Mouse (Mus musculus): ENCODE results near the gene Kdf1. TPM values are rescaled to one million over a fixed set of nuclear protein-coding genes. Genes with fewer than 3 reads are reported as not detected.
"Not testable (repeated sequence)": the region's sequence is repeated elsewhere in the genome, so short reads cannot be mapped to it uniquely, and the experiment has no call there.

Kdf1 gene
- total RNA-seq, 2 experiments from 2014 or later = 0.37 TPM; not detected in 1

- no peak for DNase-seq (ENCODE audit: low spot score in 2 of 2)
Observed at GRCm38 (mm10) chr4:133496738-133497445, 21.9 kb upstream of the Kdf1 start.

DNA sequence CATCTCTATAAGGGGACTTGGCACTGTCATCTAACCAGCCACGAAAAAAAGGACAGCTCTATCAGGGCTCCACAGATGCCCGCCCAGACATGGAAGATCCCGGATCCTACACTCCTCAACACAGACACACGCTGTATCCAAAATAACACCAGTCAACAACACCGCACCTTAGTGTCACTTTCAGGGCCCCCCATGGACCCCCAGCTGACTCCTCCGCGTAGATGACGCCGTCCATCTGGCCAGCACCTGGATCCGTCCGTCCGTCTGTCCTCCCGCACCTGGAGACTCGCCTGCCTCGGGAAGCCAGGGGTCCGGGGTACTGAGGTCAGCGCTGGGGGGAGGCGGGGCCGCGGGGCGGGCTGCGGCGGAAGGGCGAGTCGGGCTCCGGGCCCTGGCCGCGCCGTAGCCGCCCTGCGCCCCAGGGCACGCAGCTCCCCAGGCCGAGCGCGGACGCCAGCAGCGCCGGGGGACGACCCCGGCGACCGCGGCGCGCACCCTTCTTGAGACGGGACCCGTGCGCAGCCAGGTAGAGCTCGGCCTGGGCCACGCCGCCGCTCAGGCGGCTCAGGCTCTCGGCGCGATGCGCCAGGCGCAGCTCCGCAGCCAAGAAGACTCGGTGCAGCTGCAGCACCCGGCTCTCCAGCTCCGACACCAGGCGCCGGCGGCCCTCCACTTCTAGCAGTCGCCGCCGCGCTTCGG is 21.2 kb upstream of the Kdf1 start:
- DNase-seq (ENCODE audit: low spot score in 2 of 2) = no peak

DNA sequence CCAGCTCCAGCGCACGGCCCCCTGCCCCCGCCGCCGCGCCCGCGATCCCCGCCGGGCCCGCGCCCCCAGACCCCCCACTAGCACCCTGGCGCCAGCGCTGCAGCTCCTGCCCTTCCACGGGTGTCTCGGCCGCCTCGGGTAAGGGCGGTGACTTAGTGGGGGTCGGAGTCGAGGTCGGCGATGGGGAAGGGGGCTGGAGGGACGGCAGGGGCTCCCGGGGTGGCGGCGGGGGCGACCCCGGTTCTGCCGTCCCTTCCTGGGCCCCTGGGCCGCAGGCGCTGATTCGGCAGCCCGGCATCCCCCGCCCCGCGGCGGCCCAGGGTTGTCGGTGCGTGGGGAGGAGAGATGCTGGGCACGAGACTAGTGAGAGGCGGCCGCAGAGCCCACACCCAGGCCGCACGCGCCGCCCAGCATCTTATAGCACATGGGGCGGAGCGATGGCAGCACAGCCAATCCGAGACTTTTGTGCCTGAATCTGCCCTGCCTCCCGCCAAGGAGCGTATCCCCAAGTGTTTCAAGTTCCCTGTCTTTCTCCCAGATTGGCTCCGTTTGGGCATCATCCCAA is 20.5 kb upstream of the Kdf1 start, which contains the start of gene Trnp1:
Gene Trnp1 (minus strand): TSS at position 391 of the 565 bp plus-strand sequence.
- peak; percentile 85 to 88 for DNase-seq (ENCODE audit: low spot score in 2 of 2)

DNA sequence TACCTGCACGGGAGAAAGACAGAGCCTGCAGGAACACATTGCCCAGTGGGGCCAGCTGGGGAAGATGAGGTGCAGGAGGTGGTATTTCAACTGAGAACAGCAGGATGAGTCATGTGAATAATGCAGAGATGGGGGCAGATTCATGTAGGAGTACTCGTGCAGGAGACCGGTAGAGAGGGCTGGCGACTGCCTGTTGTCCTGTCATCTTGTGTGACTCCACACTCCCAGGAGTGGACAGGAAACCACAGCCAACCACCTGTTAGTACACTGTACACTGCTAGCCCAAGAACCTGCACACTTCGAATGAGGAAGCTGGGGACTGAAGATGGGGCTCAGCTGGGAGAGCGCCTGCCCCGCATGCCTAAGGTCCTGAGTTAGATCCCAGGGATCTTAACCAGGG is 17.2 kb upstream of the Kdf1 start:
- no peak for DNase-seq (ENCODE audit: low spot score in 2 of 2)

DNA sequence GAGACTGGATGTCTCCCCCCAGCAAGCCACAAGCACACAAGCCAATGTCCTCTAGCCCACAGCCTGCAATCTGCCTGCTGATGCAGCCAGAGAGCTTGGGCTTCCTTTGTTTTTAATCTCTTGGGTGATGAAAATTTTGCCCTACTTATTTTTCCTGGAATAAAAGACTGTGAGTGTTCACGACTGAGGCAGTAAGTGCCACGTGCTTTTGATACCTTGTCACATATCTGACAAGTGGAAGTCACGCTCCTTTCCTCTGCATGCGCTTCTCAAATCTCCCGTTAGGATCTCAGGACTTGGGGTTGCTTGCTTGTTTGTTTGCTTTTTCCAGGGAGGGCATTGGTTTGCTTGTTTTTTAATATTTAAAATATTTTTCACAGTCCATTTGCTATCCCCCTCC is 14.5 kb upstream of the Kdf1 start:
- no peak for DNase-seq (ENCODE audit: low spot score in 2 of 2)

- DNase-seq (ENCODE audit: low spot score in 2 of 2) = no peak
Observed at GRCm38 (mm10) chr4:133504755-133505485, 13.8 kb upstream of the Kdf1 start.

DNA sequence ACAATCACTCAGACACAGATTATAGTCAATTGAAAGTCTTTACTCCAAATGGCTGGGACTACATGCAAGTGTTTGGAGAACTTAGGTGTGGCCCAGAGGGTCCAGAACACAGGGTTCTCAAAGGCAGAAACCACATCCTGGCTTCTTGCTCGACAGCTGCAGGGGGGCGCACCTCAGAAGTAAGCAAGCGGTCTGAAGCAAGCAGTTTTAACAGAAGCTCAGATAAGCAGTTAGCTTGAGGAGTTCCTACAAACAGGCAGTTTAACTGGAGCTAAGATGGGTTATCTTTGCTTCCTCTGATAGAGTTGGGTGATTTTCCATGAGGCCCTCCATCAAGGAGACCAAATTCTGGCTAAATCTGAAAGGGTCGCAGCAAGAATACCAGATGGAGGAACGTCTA is 12.2 kb upstream of the Kdf1 start:
- no peak for DNase-seq (ENCODE audit: low spot score in 2 of 2)

DNA sequence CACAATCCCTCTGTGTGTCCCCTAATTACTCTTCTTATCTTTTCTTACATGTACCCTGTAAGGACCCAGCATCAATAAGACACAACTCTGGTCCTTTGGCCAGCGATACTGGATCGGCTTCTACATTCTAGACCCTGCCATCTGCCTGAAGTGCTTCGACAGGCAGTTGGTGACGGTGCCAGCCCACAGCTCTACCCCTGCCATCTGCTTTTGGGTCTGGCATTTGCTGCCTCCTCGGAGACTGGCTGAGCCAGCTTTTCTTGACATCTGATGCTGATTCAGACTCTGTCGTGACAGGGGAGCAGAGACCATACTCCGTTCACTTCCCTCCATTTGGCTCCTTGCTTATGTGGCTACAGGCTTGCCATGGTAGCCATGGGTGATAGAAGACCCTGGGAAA is 9.8 kb upstream of the Kdf1 start:
- DNase-seq (ENCODE audit: low spot score in 2 of 2) = peak; percentile 80 to 86

GRCm38 (mm10) chr4:133511050-133511449 is 7.7 kb upstream of the Kdf1 start:
- no peak for DNase-seq (ENCODE audit: low spot score in 2 of 2)

GRCm38 (mm10) chr4:133512511-133512910 is 6.3 kb upstream of the Kdf1 start:
- not testable (repeated sequence) for DNase-seq (ENCODE audit: low spot score in 2 of 2)

DNA sequence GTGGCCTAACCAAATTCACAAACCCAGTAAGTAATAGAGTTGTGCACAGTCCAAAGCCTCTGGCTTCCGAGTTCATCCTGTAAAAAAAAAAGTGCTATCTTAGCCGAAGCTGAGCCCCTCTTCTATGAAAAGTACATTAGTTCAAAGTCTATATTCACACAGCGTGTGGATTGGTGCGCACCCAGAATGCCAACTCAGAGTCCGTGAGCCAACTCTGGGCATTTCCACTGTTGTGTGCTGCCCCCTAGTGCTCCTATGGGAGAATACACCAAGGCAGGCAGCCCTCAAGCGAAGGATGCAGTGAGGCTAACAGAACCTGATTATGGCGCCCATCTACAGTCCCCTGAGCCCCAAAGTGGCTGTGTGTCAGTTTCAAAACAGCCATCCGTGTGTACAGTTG is 5.8 kb upstream of the Kdf1 start:
- DNase-seq (ENCODE audit: low spot score in 2 of 2) = peak; percentile 64 to 89

DNA sequence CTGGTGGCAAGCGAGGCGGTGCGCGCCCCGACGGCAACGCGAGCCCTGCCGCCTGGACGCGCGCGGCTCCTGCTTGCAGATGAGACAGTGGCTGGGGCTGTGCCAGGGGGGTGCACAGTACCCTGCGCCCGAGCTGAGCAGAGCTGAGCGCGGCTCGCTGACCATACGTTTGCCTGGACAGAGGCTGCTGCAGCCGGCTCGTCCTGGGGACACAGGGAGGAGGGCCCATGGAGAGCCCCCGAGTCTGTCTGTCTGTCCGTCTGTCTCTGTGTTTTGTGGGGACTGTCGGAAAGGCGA is 554 bp downstream of the Kdf1 start:
- DNase-seq (ENCODE audit: low spot score in 2 of 2) = no peak

DNA sequence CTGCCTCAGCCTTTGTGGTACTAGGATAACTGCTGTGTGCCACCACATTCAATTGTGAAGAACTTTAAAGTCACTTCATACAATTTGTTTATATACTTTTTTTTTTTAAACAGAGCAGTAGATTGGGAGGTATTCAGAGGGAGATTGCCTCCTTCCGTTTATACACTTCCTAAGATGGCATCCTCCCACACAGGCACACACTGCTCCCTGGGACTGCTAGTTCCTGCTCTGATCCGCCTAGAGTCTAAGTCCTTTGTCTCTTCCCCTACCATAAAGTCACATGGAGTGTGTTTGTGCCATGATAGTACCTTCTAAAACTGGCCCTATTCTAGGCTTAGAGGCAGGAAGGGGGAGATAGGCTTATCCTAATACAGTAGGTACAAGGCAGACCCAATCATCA is 2.7 kb downstream of the Kdf1 start:
- DNase-seq (ENCODE audit: low spot score in 2 of 2) = no peak

DNA sequence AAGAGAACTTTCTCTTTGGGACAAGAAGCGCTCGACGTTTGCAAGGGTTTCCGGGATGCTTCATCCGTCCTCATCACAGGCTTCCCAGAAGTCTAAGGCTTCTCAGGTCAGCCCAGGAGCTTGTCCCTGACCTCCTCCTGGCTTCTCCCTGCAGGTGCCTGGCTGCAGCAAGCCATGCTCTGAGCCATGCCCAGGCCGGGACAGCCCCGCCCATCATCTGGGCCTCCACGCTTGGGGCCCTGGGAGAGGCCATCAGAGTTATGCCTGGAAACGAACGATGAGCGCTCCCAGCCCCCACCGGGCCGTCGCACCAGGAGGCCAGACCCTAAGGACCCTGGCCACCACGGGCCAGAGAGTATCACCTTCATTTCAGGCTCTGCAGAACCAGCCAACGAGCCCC is 9.0 kb downstream of the Kdf1 start:
- DNase-seq (ENCODE audit: low spot score in 2 of 2) = no peak

DNA sequence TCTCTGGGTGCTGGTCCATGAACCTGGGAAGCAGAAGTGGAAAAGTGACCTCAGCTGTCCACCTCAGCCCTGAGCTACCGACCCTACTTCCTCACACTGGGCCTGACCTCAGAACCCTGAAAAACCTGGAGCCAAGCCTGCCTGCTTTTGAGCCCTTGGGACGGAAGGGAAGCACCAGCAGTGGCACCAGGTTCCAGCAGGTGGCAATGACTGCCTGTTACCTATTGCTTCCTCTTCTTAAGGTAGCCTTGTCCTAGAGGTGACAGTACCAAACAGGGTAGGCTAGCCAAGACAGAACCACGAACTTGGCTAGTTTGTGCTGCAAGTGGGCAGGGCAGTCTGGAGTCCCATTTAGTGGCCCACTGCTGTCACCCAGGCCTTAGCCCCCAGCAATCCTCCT is 14.0 kb downstream of the Kdf1 start:
- no peak for DNase-seq (ENCODE audit: low spot score in 2 of 2)

DNA sequence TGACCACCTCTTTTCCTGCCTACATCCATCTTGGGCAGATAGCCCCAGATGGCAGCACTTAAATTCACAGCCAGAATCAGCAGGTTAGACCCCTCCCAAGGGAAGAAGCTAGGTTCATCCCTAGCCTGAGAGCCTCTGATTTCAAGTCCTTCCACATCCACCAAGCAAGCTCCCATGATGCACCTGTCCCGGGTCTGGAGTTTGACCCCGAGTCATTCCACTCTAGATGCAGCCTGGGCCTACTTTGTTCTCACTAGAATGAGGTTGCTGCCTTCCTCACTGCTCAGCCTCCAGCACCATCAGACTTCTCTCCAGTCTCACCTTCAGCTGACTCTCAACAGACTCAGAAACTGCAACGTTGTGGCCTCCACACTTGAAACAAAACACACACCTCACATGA is 17.3 kb downstream of the Kdf1 start:
- no peak for DNase-seq (ENCODE audit: low spot score in 2 of 2)

DNA sequence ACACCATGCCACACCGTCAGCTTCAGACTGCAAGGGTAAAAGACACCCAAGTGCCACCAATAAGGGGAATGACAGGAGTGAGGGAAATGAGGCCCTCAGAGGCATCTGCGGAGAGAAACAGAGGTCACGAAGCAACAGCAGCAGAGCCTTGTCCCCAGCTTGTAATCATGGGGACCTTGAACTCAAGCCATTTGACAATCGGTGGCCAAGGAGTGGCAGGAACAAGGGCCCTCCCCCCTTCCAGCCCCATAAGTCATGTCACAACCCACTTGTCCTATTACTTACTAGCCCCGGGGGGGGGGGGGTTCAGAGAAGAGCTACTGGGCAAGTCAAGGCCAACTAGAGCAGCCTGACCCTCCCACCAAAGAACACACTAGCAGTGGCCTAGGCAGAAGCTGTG is 17.9 kb downstream of the Kdf1 start:
- no peak for DNase-seq (ENCODE audit: low spot score in 2 of 2)

DNA sequence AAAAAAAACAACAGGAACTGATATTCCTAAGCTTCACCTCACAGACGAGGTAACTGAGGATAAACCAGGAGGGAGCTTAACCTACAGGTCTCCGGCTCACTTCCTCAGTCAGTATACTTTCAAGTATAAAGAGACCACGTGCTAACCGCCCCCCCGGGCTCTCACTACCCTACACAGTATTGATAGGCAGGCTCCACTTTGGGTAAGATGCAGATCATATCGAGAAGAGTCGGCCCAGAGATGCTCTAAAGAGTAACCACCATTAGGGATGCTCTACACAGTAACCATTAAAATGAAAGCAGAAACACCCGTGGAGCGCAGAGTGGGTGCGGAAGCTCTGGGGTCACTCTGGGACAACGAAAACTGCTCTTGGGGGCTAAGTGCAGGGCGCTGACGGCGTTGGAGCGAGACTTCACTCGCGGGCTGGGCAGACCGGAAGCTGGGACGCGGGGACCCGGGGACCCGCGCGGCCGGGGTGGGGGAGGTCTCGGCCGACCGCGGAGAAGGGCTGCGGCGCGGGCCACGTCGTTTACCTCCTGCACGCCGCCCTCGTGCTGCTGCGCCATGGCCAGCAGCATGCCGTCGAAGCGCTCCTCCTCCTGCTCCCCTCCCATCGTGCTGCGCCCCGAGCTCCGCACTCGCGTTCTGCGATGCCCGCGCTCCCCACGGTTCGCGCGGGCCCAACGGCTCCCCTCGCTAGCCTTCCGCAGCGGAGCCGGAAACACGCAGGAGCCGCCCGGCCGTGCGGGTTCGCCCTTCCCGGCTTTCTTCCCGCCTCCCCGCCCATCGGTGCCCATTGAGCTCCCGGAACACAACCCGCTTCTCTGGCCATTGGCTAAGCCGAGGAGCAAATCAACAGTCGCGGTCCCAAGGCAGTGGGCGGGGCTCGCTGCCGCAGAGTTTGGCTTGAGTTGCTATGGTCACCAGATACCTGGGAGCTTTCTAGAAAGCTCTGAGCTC is 26.8 kb downstream of the Kdf1 start, which contains the start of gene Nudc:
Gene Nudc (minus strand): TSS at position 725 of the 960 bp plus-strand sequence.
- peak; percentile 97 for DNase-seq (ENCODE audit: low spot score in 2 of 2)

DNA sequence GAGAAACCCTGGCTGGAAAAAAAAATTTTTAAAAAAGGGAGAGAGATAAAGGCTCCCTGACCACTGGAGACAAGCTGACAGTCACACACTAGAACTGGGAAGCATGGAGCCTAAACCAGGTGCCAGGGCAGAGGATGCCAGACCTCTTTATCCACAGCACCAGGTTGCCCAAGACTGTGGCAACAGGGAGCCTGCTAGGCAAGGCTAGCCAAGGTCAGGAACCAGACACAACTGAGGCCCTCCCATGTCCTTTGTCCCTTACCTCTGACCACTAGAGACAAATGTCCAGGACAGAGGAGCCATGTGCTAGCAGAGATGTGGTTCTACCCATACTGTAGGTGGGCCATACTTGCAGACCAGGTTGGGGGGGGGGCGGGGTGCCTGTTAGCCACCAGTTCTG is 33.3 kb downstream of the Kdf1 start:
- no peak for DNase-seq (ENCODE audit: low spot score in 2 of 2)

GRCm38 (mm10) chr4:133552768-133553447 is 34.1 kb downstream of the Kdf1 start, which contains the start of gene Nr0b2:
Gene Nr0b2 (plus strand): TSS chr4:133553376.
- DNase-seq (ENCODE audit: low spot score in 2 of 2) = no peak

Measured in layer of hippocampus, adult 18-20 months (tissue).